Mouse (Mus musculus): ENCODE measurements around the gene Cyp2u1. TPM values are rescaled to one million over a fixed set of nuclear protein-coding genes. Genes with fewer than 3 reads are reported as not detected.

The Cyp2u1 gene
- polyA plus RNA-seq, 1 experiment from 2014 or later: 8.5 TPM

DNA sequence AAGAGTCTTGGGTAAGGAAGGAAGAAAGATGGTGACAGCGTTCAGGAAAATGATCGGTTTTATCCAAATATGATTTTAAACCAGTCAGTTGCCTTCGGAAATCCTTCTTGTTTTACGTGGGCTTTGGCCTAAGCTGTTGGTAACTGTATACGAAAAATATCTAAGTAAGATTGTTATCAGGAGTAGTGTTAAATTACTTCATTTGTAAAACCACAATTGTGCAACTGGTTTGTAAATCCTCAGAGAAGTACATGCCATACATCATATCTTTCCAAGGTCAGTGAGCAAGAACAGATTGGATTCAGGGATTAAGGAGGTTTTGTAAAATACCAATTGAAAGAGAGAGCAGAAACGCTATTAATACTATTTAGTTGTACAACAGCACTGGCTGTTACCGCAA, 3.2 kb upstream of the Cyp2u1 start:
- H3K36me3 ChIP-seq: no peaks in the 10 kb centered on the region
- H3K4me2 ChIP-seq: no peak overlapping the region
- no peak for ATAC-seq (ENCODE audit: insufficient number of reproducible peaks, low FRiP score)
- peaks cover 19% of the 10 kb centered on the region for H3K9me3 ChIP-seq (replicated peaks)
- H3K27ac ChIP-seq (ENCODE audit: poor library complexity, severe bottlenecking): no peak overlapping the region
- H3K4me3 ChIP-seq: no peak overlapping the region
- H3K4me1 ChIP-seq (replicated peaks): peaks cover 8% of the 10 kb centered on the region
- H3K27me3 ChIP-seq (replicated peaks): 0 out of 2 replicates have a peak, but pooled peaks cover 4% of the 10 kb centered on the region
- no peak overlapping the region for H3K9ac ChIP-seq
- WGBS: 86% methylated on average over 7 of the region's 7 CpGs

DNA sequence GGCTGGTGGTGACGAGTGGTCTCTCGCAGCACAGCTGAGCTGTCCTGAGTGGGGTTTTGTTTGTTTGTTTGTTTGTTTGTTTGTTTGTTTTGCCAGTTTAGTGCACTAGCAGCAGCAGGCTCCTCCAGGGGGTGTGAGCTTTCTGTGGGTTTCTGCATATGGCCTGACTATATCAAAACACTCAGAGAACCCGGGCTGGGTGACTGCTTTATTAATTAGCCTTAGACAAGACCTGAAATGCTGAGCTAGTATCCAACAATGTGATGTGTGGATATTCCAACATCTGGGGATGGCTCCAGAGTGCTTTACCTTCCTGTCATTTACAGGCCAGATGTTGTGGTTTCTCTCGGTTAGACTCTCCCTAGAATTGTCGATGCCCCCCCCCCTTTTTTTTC, 290 bp upstream of the Cyp2u1 start:
- no peak; the same call in 1 of the 2 replicates for ATAC-seq (ENCODE audit: insufficient number of reproducible peaks, low FRiP score)
- H3K27me3 ChIP-seq (replicated peaks): 0 out of 2 replicates have a peak, but pooled peaks cover 4% of the 10 kb centered on the region
- H3K9me3 ChIP-seq (replicated peaks): peaks cover 5% of the 10 kb centered on the region
- peaks cover 8% of the 10 kb centered on the region for H3K4me1 ChIP-seq (replicated peaks)
- peak overlapping the region; percentile 97 for H3K4me2 ChIP-seq
- H3K36me3 ChIP-seq: no peaks in the 10 kb centered on the region
- WGBS: 19% methylated on average over 5 of the region's 5 CpGs
- H3K9ac ChIP-seq: 0 out of 2 replicates have a peak overlapping the region, but pooled peaks have one; percentile 48
- H3K4me3 ChIP-seq: peak overlapping the region; percentile 73
- H3K27ac ChIP-seq (ENCODE audit: poor library complexity, severe bottlenecking): no peak overlapping the region

DNA sequence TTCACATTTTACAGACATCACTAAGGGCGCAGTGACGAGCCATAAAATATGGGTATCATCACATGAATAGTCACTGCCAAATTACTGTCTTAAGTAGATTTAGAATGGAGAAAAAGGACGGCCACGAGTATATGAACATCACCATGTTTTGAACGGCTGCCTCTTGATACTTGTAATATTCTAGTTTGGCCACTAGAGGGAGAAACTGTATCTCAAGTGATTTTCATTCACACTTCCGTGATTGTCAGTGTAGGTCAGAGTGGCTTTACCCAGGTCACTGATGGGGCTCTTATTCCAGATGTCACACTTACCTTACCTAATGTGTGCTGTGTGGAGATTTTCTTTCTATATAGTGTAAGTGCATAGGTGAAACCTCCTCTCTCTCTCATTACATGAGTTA, 3.1 kb downstream of the Cyp2u1 start:
- no peak overlapping the region for H3K4me3 ChIP-seq
- no peak overlapping the region for H3K27ac ChIP-seq (ENCODE audit: poor library complexity, severe bottlenecking)
- H3K4me2 ChIP-seq: no peak overlapping the region
- no peaks in the 10 kb centered on the region for H3K9me3 ChIP-seq (replicated peaks)
- H3K9ac ChIP-seq: no peak overlapping the region
- H3K4me1 ChIP-seq (replicated peaks): peaks cover 27% of the 10 kb centered on the region
- no peak for ATAC-seq (ENCODE audit: insufficient number of reproducible peaks, low FRiP score)
- 0 out of 2 replicates have a peak, but pooled peaks cover 4% of the 10 kb centered on the region for H3K27me3 ChIP-seq (replicated peaks)
- H3K36me3 ChIP-seq: no peaks in the 10 kb centered on the region
- 11% methylated on average over 6 of the region's 6 CpGs for WGBS

DNA sequence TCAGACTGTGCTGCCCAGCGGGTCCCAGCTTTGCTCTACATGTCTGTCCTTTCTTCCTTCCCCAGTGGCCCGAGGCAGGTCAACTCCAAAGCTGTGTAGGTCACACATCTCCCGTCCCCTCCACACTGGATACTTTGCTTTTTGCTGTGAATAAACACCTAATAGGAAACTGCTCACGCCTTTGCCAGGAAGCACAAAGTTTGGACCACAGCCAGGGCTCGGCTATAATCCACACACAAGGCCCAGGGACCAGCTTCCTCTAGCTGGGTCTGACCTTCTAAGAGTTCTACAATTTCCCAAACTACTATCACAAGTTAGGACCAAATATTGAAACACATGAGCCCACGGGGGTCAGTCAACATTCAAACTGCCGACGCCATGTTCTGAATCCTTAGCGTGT, 3.9 kb downstream of the Cyp2u1 start:
- WGBS: 72% methylated on average over 9 of the region's 9 CpGs
- no peak for ATAC-seq (ENCODE audit: insufficient number of reproducible peaks, low FRiP score)

DNA sequence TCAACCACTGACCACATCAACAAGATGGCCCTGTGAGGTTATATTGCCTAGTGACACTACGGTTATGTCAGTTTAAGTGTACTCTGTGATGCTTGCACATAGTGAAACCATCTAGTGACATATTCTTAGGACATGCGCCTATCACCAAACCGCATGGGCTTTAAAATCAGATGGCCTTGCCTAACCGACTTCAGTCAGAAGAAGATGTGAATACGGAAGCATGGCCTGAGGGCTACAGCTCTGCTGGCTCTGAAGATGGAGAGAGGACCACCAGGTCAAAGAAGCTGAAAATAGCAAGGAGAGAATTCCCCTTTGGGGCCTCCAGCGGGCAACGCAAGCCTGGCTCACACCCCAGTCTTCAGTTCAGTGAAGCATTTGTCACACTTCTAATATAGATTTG, 6.1 kb downstream of the Cyp2u1 start:
- no peaks in the 10 kb centered on the region for H3K27me3 ChIP-seq (replicated peaks)

More for the DNA sequence above, 3.9 kb downstream of the Cyp2u1 start:
- H3K9me3 ChIP-seq (replicated peaks): no peaks in the 10 kb centered on the region
- peaks cover 31% of the 10 kb centered on the region for H3K4me1 ChIP-seq (replicated peaks)
- no peak overlapping the region for H3K4me3 ChIP-seq
- H3K36me3 ChIP-seq: no peaks in the 10 kb centered on the region
- H3K27ac ChIP-seq (ENCODE audit: poor library complexity, severe bottlenecking): no peak overlapping the region
- H3K27me3 ChIP-seq (replicated peaks): 0 out of 2 replicates have a peak, but pooled peaks cover under 1% of the 10 kb centered on the region
- no peak overlapping the region for H3K4me2 ChIP-seq
- H3K9ac ChIP-seq: no peak overlapping the region

DNA sequence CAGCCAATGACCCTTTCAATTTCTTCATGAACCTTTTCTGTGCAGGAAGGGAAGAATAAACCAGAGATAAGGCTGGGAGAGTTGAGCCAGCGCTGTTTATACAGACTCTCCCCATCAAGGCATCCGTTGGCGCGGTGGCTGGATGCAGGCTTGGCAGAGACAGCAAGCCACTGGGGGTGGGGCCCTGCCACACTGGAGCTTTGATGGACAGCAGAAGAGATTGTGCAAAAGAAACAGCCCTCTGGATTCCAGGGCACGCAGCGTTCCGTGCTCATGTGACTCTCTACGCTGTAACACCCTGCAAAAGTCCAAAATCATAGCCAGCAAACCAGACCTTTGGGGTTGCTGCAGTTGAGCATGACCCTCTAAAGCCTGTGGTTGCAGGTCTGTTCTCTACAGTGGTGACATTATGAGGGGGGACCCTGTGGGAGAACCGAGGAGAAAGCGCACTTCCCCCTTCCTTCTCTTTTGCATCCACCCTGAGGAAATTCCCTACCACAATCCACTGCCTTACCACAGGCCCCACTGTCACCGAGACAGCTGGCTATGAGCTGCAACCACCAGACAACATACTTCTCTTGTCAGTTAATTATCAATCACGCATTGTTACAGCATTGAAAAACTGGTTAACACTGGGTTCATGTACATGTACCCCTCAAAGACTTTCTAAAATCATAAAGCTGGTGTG, 7.4 kb downstream of the Cyp2u1 start:
- 44% methylated on average over 12 of the region's 12 CpGs for WGBS
- H3K9ac ChIP-seq: 0 out of 2 replicates have a peak overlapping the region, but pooled peaks have one; percentile 4
- peaks cover 3% of the 10 kb centered on the region; the same call in 1 of the 2 replicates for H3K9me3 ChIP-seq (replicated peaks)
- no peak overlapping the region for H3K4me2 ChIP-seq
- ATAC-seq (ENCODE audit: insufficient number of reproducible peaks, low FRiP score): peak; percentile 46; the same call in 1 of the 2 replicates
- peaks cover 24% of the 10 kb centered on the region for H3K4me1 ChIP-seq (replicated peaks)
- no peaks in the 10 kb centered on the region for H3K27me3 ChIP-seq (replicated peaks)
- peaks cover 4% of the 10 kb centered on the region; the same call in 1 of the 2 replicates for H3K36me3 ChIP-seq
- no peak overlapping the region for H3K27ac ChIP-seq (ENCODE audit: poor library complexity, severe bottlenecking)
- no peak overlapping the region for H3K4me3 ChIP-seq

More for the DNA sequence above, 6.1 kb downstream of the Cyp2u1 start:
- ATAC-seq (ENCODE audit: insufficient number of reproducible peaks, low FRiP score): no peak
- H3K4me1 ChIP-seq (replicated peaks): peaks cover 24% of the 10 kb centered on the region
- WGBS: 81% methylated on average over 7 of the region's 7 CpGs
- H3K4me2 ChIP-seq: no peak overlapping the region
- no peaks in the 10 kb centered on the region for H3K9me3 ChIP-seq (replicated peaks)
- no peak overlapping the region for H3K4me3 ChIP-seq
- H3K9ac ChIP-seq: no peak overlapping the region
- no peaks in the 10 kb centered on the region for H3K36me3 ChIP-seq
- no peak overlapping the region for H3K27ac ChIP-seq (ENCODE audit: poor library complexity, severe bottlenecking)

DNA sequence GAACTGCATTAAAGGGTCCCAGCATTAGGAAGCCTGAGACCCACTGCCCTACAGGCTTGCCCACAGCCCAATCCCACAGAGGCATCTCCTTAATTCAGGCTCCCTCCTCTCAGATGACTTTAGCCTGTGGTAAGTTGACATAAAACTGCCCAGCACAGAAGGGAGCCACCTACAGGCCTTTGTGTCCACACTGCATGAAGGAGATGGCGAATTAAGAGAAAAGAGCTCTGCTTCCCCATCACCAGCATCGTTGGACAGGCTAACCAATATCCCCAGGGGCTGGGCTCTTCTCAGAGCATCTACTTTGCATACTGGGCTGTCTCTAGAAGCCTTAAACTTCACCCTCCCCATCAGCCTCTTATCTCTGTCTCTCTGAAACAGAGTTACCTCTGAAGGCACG, 8.5 kb downstream of the Cyp2u1 start:
- Histone ChIP-seq H3K27ac (ENCODE audit: poor library complexity, severe bottlenecking) (no peak overlapping the region), H3K9me3 (replicated peaks) (peaks cover 3% of the 10 kb centered on the region; the same call in 1 of the 2 replicates), H3K9ac (no peak overlapping the region), H3K4me1 (replicated peaks) (peaks cover 24% of the 10 kb centered on the region), H3K4me3 (no peak overlapping the region), H3K4me2 (no peak overlapping the region), H3K36me3 (peaks cover 6% of the 10 kb centered on the region; the same call in 1 of the 2 replicates), H3K27me3 (replicated peaks) (no peaks in the 10 kb centered on the region)
- WGBS: 45% methylated on average over 3 of the region's 3 CpGs
- ATAC-seq (ENCODE audit: insufficient number of reproducible peaks, low FRiP score): no peak

DNA sequence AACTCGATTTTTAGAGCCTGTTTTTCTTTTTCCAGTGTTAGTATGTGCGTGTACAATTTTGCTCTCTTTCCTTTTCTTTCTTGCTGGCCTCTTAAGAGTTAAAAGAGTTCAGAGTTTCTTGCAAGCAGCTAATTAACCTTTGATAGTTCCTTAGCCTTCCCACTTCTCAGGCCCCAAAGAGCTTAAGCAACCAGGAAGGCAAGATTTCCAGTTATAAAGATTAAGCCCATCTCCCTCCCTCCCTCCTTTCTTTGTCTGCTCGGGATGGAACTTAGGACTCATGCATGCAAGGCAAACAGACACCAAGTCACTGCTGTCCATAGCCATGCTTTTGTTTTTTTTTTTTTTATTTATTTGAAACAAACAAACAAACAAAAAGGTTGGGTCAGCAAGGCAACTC, 10.1 kb downstream of the Cyp2u1 start:
- Histone ChIP-seq H3K9me3 (replicated peaks) (peaks cover 3% of the 10 kb centered on the region; the same call in 1 of the 2 replicates), H3K27ac (ENCODE audit: poor library complexity, severe bottlenecking) (no peak overlapping the region), H3K9ac (no peak overlapping the region), H3K4me3 (no peak overlapping the region), H3K4me2 (no peak overlapping the region), H3K4me1 (replicated peaks) (peaks cover 24% of the 10 kb centered on the region), H3K36me3 (peaks cover 6% of the 10 kb centered on the region; the same call in 1 of the 2 replicates), H3K27me3 (replicated peaks) (0 out of 2 replicates have a peak, but pooled peaks cover under 1% of the 10 kb centered on the region)
- 71% methylated on average over 3 of the region's 3 CpGs for WGBS
- ATAC-seq (ENCODE audit: insufficient number of reproducible peaks, low FRiP score): no peak

DNA sequence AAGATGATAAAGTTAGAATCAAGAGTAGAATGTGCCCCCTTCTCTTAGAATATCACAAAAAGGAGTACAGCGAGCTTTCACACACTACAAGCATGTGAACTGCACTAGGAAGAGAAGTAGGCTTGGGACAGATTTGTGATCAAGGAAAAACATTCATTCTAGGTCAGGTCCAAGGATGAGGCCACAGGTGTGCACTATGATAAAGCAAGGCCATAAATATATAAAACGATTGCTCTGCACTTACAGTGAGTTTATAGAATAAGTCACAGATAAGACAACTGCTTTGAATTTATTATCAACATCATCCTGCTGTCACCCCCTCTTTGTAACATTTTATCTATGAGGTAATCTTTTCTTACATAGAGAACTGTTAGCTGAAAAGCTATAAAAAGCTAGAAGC, 10.7 kb downstream of the Cyp2u1 start:
- H3K27ac ChIP-seq (ENCODE audit: poor library complexity, severe bottlenecking): no peak overlapping the region
- no peak overlapping the region for H3K4me3 ChIP-seq
- 82% methylated on average over 2 of the region's 2 CpGs for WGBS
- H3K27me3 ChIP-seq (replicated peaks): 0 out of 2 replicates have a peak, but pooled peaks cover 4% of the 10 kb centered on the region
- H3K4me1 ChIP-seq (replicated peaks): peaks cover 22% of the 10 kb centered on the region
- no peak overlapping the region for H3K9ac ChIP-seq
- H3K9me3 ChIP-seq (replicated peaks): peaks cover 3% of the 10 kb centered on the region; the same call in 1 of the 2 replicates
- peaks cover 6% of the 10 kb centered on the region; the same call in 1 of the 2 replicates for H3K36me3 ChIP-seq
- no peak for ATAC-seq (ENCODE audit: insufficient number of reproducible peaks, low FRiP score)
- H3K4me2 ChIP-seq: no peak overlapping the region

DNA sequence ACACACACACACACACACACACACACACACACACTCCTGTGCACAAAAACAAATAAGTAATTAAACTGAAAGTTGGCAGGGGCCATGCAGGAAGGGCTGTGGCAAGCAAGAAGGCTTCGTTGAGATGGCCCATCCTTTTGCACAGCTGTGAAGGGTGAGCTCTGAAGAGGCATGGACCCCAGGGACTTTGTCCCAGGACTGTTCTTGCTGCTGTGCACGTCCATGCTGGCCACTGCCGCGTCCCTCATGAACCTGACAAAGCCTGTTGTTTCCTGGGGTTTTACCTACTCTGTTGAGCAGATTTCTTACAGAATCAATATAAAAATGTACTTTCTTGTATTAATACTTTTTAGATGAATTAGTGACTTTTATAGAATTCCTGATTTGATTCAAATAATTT, 11.1 kb downstream of the Cyp2u1 start:
- 82% methylated on average over 4 of the region's 4 CpGs for WGBS

DNA sequence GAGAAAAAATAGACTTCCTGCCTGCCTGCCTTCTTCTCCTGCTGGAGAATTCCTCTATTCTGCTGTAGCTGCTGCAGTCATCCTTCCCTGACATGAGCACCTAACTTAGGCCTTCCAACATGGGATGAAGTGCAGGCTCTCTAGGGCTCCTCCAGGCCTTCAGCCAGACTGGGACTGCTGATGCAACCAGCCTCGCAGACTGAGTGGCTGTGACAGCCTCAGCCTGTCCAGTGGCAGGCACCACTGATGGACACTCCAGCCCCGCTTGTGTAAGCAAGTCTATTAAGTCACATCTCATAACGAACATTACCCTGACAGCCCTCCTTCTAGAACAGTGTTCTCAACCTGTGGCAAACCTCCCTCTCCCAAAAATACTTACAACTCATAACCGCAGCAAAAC, 28.9 kb downstream of the Cyp2u1 start:
- Histone ChIP-seq H3K4me1 (replicated peaks) (peaks cover 25% of the 10 kb centered on the region), H3K27ac (ENCODE audit: poor library complexity, severe bottlenecking) (no peak overlapping the region), H3K9me3 (replicated peaks) (0 out of 2 replicates have a peak, but pooled peaks cover 6% of the 10 kb centered on the region), H3K4me2 (no peak overlapping the region), H3K4me3 (no peak overlapping the region), H3K36me3 (no peaks in the 10 kb centered on the region), H3K9ac (no peak overlapping the region), H3K27me3 (replicated peaks) (no peaks in the 10 kb centered on the region)
- ATAC-seq (ENCODE audit: insufficient number of reproducible peaks, low FRiP score): no peak
- WGBS: 84% methylated on average over 4 of the region's 4 CpGs

More for the DNA sequence above, 11.1 kb downstream of the Cyp2u1 start:
- Histone ChIP-seq H3K36me3 (peaks cover 6% of the 10 kb centered on the region; the same call in 1 of the 2 replicates), H3K4me2 (no peak overlapping the region), H3K4me1 (replicated peaks) (peaks cover 18% of the 10 kb centered on the region), H3K4me3 (no peak overlapping the region), H3K27ac (ENCODE audit: poor library complexity, severe bottlenecking) (no peak overlapping the region), H3K9me3 (replicated peaks) (peaks cover 3% of the 10 kb centered on the region; the same call in 1 of the 2 replicates), H3K27me3 (replicated peaks) (0 out of 2 replicates have a peak, but pooled peaks cover 4% of the 10 kb centered on the region), H3K9ac (no peak overlapping the region)
- ATAC-seq (ENCODE audit: insufficient number of reproducible peaks, low FRiP score): no peak

Measured in heart, embryonic 12.5 days (tissue).